Mouse (Mus musculus) frontal cortex, adult 2 months (tissue): ENCODE results near the gene Nsl1. TPM values are rescaled to one million over a fixed set of nuclear protein-coding genes. Genes with fewer than 3 reads are reported as not detected.

Experiments used
- DNase-seq, 2 experiments: peaks; one replicate each; pipeline ENCODE4 v3.0.0; 2022; ENCODE audit warnings: low spot score in 1 of 2; ENCODE audit errors: extremely low spot score in 1 of 2
- polyA plus RNA-seq: library from polyadenylated mRNA; depleted of rRNA; stranded (reverse); fragments of >200 nt; gene quantifications from 2 replicates; pipeline ENCODE4 v1.2.3, GENCODE M21; 2012

Nsl1 gene
- polyA plus RNA-seq, 1 experiment: 0.80 TPM

- DNase-seq: no peak
Measured at GRCm38 (mm10) chr1:191053555-191053954, 9.3 kb upstream of the Nsl1 start.

DNA sequence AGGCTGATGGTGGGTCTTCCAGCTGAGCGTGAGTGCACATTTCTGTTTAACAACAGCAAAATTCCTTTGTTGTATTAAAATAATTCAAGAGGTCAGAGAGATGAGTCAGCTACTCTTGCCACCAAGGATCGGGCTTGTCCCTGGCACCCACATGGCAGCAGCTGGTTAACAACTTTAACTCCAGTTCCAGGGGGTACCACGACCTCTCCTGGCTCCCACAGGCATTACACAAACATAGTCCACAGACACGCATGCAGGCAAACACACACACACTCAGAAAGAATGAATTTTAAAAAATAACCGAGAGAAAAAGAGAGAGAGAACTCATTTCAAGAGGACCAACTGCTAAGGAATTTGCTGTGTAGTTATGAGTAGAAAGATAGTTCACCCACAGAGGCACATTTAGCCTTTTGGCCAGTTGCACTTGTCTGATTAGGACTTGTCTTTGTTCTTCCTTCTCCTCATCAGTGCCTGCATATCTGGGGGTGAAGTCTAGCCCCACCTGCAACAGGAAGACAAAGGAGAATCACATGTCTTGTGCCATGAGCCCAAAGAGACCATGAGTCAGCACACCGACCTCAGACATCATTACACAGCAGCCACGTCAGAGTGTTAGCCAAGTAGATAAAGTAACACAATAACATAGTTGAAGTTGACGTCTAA, 7.8 kb upstream of the Nsl1 start:
- DNase-seq: no peak

GRCm38 (mm10) chr1:191055533-191055873, 7.3 kb upstream of the Nsl1 start:
- no peak for DNase-seq

DNA sequence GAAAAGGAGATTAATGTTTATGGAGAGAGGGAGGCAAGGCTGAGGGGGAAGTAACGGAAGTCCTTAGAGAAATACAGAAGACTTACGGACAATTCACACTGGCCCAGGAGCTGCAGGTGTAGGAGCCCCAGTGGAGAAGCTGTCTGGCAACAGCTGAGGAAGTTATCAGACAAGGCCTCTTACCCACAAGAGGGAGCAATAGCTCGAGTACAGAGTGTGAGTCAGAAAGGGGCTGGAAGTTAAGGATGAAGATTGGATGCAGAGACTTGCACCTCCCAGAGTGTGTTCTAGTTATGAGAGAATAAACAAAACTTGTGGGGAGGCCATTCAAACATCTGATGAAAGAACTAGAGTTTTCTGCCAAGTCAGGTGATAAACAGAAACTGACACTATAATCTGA, 5.4 kb upstream of the Nsl1 start:
- no peak for DNase-seq

- DNase-seq: peak in 1 of 2 experiments; percentile 12
Measured at GRCm38 (mm10) chr1:191062241-191062780, 501 bp upstream of the Nsl1 start.

DNA sequence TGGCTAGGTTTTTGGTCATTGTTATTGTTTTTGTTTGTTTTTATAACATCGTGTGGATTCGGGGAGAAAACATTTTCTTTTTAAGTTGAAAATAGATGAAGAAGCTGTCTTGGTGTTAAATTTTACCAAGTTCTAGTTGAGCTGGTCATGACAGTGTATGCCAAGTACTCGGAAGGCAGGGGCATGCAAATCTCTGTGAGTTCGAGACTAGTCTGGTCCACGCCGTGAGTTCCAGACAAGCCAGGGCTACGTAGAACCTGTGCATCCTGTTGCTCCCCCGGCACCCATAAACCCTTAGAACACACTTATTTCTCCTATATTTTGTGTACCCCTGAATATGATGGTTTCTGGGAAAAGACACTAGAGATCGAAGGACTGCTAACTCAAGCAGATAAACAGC, 888 bp downstream of the Nsl1 start:
- DNase-seq: no peak

GRCm38 (mm10) chr1:191064535-191064934, 1.7 kb downstream of the Nsl1 start:
- no peak for DNase-seq

GRCm38 (mm10) chr1:191065188-191065587, 2.4 kb downstream of the Nsl1 start:
- no peak for DNase-seq

DNA sequence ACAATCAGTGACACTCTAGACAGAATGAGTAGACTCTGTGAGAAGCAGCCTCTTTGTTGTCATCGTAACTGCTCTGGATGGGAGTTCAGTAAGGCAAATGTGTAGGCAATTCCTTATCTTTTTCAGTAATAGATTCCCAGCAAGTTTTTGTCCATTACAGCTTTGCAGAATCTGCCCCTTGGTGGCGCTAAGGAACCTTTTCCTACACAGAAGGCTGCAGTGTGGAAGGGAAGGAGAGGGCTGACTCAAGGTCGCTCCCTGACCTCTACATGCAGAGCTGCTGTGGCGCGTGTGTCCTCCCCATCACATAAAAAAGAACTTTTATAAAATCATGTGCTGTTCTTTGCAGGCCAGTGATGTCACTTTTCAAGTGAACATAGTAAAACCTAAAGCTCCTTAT, 5.6 kb downstream of the Nsl1 start:
- no peak for DNase-seq

- no peak for DNase-seq
Measured at GRCm38 (mm10) chr1:191070259-191070658, 7.4 kb downstream of the Nsl1 start.

- DNase-seq: no peak
Measured at GRCm38 (mm10) chr1:191071613-191072012, 8.8 kb downstream of the Nsl1 start.

DNA sequence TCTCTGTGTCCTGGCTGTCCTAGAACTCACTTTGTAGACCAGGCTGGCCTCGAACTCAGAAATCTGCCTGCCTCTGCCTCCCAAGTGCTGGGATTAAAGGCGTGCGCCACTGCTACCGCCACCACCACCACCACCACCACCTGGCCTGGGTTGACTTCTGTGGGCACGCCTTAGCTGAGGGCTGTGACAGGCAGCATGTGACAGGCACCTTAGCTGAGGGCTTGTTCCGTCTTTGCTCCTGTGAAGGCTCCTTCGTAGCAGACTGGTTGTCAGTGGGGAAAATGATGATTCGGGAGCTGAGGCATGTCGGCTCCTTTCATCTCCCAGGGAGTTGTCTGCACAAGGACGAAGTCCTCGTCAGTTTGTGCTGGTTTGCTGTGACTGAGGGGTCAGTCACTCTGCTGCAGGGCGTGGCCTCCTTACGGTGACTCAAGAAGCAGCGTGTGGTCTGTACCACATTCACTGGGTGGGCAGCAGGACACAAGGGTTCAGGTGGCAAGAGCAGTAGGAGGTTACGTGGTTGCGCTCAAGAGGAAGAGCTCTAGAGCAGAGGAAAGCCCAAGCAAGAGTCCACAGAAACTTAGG, 9.6 kb downstream of the Nsl1 start:
- DNase-seq: no peak

DNA sequence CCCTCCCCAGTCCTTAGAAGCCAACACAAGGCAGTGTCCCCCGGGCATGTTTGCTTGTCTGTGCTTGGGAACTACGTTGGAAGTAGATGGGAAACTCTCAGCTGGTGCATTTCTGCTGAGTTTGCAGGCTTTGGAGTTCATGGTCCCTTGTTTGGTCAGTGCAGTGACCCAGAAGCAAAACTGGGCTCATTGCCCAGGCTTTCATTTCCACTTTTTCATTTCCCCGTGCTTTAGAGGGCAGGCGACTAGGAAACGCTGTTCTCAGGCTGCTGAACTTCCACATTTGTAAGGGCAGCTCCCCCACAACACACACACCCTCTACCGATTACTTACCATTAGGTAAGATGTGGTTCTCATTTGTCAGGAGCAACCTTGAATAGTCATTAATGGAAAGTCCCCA, 10.2 kb downstream of the Nsl1 start:
- DNase-seq: peak in 1 of 2 experiments; percentile 50

GRCm38 (mm10) chr1:191073486-191073885, 10.7 kb downstream of the Nsl1 start:
- DNase-seq: no peak

DNA sequence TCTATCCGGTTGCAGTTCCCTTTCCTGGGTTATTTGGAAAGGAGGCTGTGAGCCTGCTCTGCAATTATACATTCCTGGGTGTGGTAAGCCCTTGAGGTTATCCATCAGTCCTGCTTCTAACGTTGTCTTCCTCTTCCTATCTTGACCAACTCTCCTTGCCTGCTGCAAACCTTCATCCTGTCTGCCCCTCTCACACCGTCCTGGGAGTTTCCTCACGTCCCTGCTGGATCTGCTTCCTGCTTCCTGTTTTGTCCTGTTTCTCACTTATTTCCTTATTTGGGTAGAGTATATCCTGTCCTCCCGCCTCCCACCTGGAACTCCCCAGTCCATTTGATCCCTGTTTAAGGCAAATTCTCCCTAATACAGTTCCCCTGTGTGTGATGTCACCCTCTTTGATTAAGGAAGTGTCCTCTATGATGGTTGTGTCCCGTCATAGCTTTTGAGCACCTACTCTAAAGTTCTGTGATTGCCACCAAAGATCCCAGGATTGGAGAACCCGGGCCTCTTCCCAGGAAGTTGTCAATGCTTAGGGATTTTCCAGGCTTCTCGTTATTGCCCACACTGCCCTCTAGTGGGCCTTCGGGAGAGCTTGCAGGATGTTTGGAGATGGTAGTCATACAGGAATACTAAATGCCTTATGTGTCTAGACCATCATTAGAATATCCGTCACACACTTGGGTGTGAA, 12.5 kb downstream of the Nsl1 start:
- DNase-seq: peak in 1 of 2 experiments; percentile 71

GRCm38 (mm10) chr1:191083230-191083629, 20.4 kb downstream of the Nsl1 start:
- no peak for DNase-seq

GRCm38 (mm10) chr1:191084951-191085559, 22.2 kb downstream of the Nsl1 start:
- DNase-seq: peak in 1 of 2 experiments; percentile 61

DNA sequence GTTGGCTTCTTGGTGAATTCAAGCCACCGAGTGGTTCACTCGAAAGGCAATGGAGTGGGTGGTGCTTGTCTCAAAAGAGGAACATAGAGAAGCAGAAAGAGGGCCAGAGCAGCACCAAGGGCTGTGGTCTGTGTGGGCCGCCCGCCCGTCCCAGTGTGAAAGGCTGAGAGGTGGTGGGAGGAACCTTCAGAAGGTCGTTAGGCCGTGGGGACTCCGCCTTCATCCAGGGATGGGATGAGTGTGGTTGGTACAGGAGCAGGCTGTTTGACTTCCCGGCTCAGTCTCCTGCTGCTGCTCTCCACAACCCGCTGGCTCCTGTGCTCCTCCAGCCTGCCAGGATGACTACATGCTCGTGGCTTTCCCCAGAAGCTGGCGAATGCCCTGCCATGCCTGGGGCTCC, 22.8 kb downstream of the Nsl1 start:
- no peak for DNase-seq

GRCm38 (mm10) chr1:191086304-191086878, 23.6 kb downstream of the Nsl1 start:
- DNase-seq: no peak

GRCm38 (mm10) chr1:191086960-191087359, 24.1 kb downstream of the Nsl1 start:
- DNase-seq: no peak

GRCm38 (mm10) chr1:191087955-191088354, 25.1 kb downstream of the Nsl1 start:
- DNase-seq: no peak
